Mouse (Mus musculus): ENCODE data around the gene Ero1lb. TPM values are rescaled to one million over a fixed set of nuclear protein-coding genes. Genes with fewer than 3 reads are reported as not detected.
"Not testable (repeated sequence)": the region's sequence is repeated elsewhere in the genome, so short reads cannot be mapped to it uniquely, and the experiment has no call there.

Ero1lb gene
- polyA plus RNA-seq, 1 experiment from 2014 or later, result 17.8 TPM

GRCm38 (mm10) chr13:12597075-12597474 is 31.4 kb downstream of the Ero1lb start:
- H3K9me3 ChIP-seq; ATAC-seq (ENCODE audit: low FRiP score, low read depth); H3K27me3 ChIP-seq; H3K27ac ChIP-seq (replicated peaks); H3K36me3 ChIP-seq; H3K4me2 ChIP-seq; H3K4me1 ChIP-seq (replicated peaks); H3K4me3 ChIP-seq; H3K9ac ChIP-seq: not testable (repeated sequence)
- WGBS, result 71% methylated on average over 4 of the region's 4 CpGs

GRCm38 (mm10) chr13:12610206-12610605 is 44.5 kb downstream of the Ero1lb start:
- not testable (repeated sequence) for H3K4me2 ChIP-seq

GRCm38 (mm10) chr13:12614026-12614425 is 48.4 kb downstream of the Ero1lb start:
- H3K9me3 ChIP-seq, result not testable (repeated sequence)

More at GRCm38 (mm10) chr13:12610206-12610605, 44.5 kb downstream of the Ero1lb start:
- not testable (repeated sequence) for H3K9me3 ChIP-seq; H3K9ac ChIP-seq; H3K4me1 ChIP-seq (replicated peaks); H3K27me3 ChIP-seq; ATAC-seq (ENCODE audit: low FRiP score, low read depth); H3K27ac ChIP-seq (replicated peaks); H3K4me3 ChIP-seq
- peaks cover 14% of the 10 kb centered on the region; the same call in 1 of the 2 replicates for H3K36me3 ChIP-seq

GRCm38 (mm10) chr13:12614591-12614990 is 48.9 kb downstream of the Ero1lb start:
- not testable (repeated sequence) for H3K9me3 ChIP-seq; H3K4me1 ChIP-seq (replicated peaks); H3K4me2 ChIP-seq; H3K4me3 ChIP-seq; H3K9ac ChIP-seq; ATAC-seq (ENCODE audit: low FRiP score, low read depth); H3K27ac ChIP-seq (replicated peaks); H3K27me3 ChIP-seq
- H3K36me3 ChIP-seq, result peaks cover 19% of the 10 kb centered on the region
- 90% methylated on average over 7 of the region's 7 CpGs for WGBS

More at GRCm38 (mm10) chr13:12614026-12614425, 48.4 kb downstream of the Ero1lb start:
- not testable (repeated sequence) for H3K4me2 ChIP-seq; H3K4me1 ChIP-seq (replicated peaks); H3K4me3 ChIP-seq; H3K27me3 ChIP-seq; H3K27ac ChIP-seq (replicated peaks); H3K9ac ChIP-seq; ATAC-seq (ENCODE audit: low FRiP score, low read depth)
- H3K36me3 ChIP-seq, result peaks cover 14% of the 10 kb centered on the region; the same call in 1 of the 2 replicates
- 90% methylated on average over 6 of the region's 6 CpGs for WGBS

GRCm38 (mm10) chr13:12615014-12615413 is 49.3 kb downstream of the Ero1lb start:
- not testable (repeated sequence) for H3K9me3 ChIP-seq; H3K27ac ChIP-seq (replicated peaks); H3K27me3 ChIP-seq; H3K9ac ChIP-seq; H3K4me3 ChIP-seq; ATAC-seq (ENCODE audit: low FRiP score, low read depth); H3K4me1 ChIP-seq (replicated peaks); H3K4me2 ChIP-seq
- WGBS, result 95% methylated on average over 10 of the region's 10 CpGs
- peaks cover 22% of the 10 kb centered on the region for H3K36me3 ChIP-seq

- H3K4me1 ChIP-seq (replicated peaks); H3K4me3 ChIP-seq; ATAC-seq (ENCODE audit: low FRiP score, low read depth); H3K4me2 ChIP-seq; H3K27me3 ChIP-seq; H3K9me3 ChIP-seq; H3K9ac ChIP-seq; H3K27ac ChIP-seq (replicated peaks): not testable (repeated sequence)
- peaks cover 34% of the 10 kb centered on the region for H3K36me3 ChIP-seq
- WGBS, result 100% methylated on average over 3 of the region's 3 CpGs
Measured at GRCm38 (mm10) chr13:12616489-12616888, 50.8 kb downstream of the Ero1lb start.

GRCm38 (mm10) chr13:12619808-12620207 is 54.1 kb downstream of the Ero1lb start:
- not testable (repeated sequence) for H3K27me3 ChIP-seq; H3K4me1 ChIP-seq (replicated peaks); H3K4me3 ChIP-seq; H3K9me3 ChIP-seq; H3K4me2 ChIP-seq; H3K9ac ChIP-seq; ATAC-seq (ENCODE audit: low FRiP score, low read depth); H3K27ac ChIP-seq (replicated peaks)
- WGBS, result 95% methylated on average over 8 of the region's 8 CpGs
- peaks cover 27% of the 10 kb centered on the region for H3K36me3 ChIP-seq

GRCm38 (mm10) chr13:12626061-12626460 is 60.4 kb downstream of the Ero1lb start:
- not testable (repeated sequence) for H3K4me1 ChIP-seq (replicated peaks); H3K9ac ChIP-seq; H3K27ac ChIP-seq (replicated peaks); H3K9me3 ChIP-seq; ATAC-seq (ENCODE audit: low FRiP score, low read depth); H3K4me2 ChIP-seq; H3K27me3 ChIP-seq; H3K36me3 ChIP-seq; H3K4me3 ChIP-seq
- WGBS, result 98% methylated on average over 3 of the region's 3 CpGs

- WGBS, result 95% methylated on average over 8 of the region's 8 CpGs
- not testable (repeated sequence) for H3K9ac ChIP-seq; ATAC-seq (ENCODE audit: low FRiP score, low read depth); H3K4me3 ChIP-seq; H3K4me2 ChIP-seq; H3K36me3 ChIP-seq; H3K4me1 ChIP-seq (replicated peaks); H3K27ac ChIP-seq (replicated peaks); H3K9me3 ChIP-seq; H3K27me3 ChIP-seq
Measured at GRCm38 (mm10) chr13:12627746-12628145, 62.1 kb downstream of the Ero1lb start.

- WGBS, result 88% methylated on average over 5 of the region's 5 CpGs
- H3K4me3 ChIP-seq; H3K9ac ChIP-seq; ATAC-seq (ENCODE audit: low FRiP score, low read depth); H3K27ac ChIP-seq (replicated peaks); H3K4me1 ChIP-seq (replicated peaks); H3K27me3 ChIP-seq; H3K36me3 ChIP-seq; H3K4me2 ChIP-seq; H3K9me3 ChIP-seq: not testable (repeated sequence)
Measured at GRCm38 (mm10) chr13:12628181-12628580, 62.5 kb downstream of the Ero1lb start.

- not testable (repeated sequence) for H3K4me3 ChIP-seq; H3K9ac ChIP-seq; H3K27ac ChIP-seq (replicated peaks); H3K27me3 ChIP-seq; H3K36me3 ChIP-seq; H3K4me2 ChIP-seq; H3K4me1 ChIP-seq (replicated peaks); ATAC-seq (ENCODE audit: low FRiP score, low read depth); H3K9me3 ChIP-seq
- 98% methylated on average over 5 of the region's 5 CpGs for WGBS
Measured at GRCm38 (mm10) chr13:12630252-12630651, 64.6 kb downstream of the Ero1lb start.

- H3K9me3 ChIP-seq; H3K27me3 ChIP-seq; H3K4me1 ChIP-seq (replicated peaks); H3K4me3 ChIP-seq; H3K4me2 ChIP-seq; H3K36me3 ChIP-seq; ATAC-seq (ENCODE audit: low FRiP score, low read depth); H3K9ac ChIP-seq; H3K27ac ChIP-seq (replicated peaks): not testable (repeated sequence)
- 100% methylated on average over 1 of the region's 6 CpGs for WGBS
Measured at GRCm38 (mm10) chr13:12634941-12635588, 69.4 kb downstream of the Ero1lb start.

GRCm38 (mm10) chr13:12642795-12643194 is 77.1 kb downstream of the Ero1lb start:
- H3K4me3 ChIP-seq; ATAC-seq (ENCODE audit: low FRiP score, low read depth); H3K36me3 ChIP-seq; H3K9me3 ChIP-seq; H3K4me2 ChIP-seq; H3K4me1 ChIP-seq (replicated peaks); H3K27ac ChIP-seq (replicated peaks); H3K27me3 ChIP-seq; H3K9ac ChIP-seq: not testable (repeated sequence)
- WGBS, result 93% methylated on average over 3 of the region's 4 CpGs
